Mouse (Mus musculus) small intestine, adult 2 months (tissue): ENCODE measurements around the gene Rcor1. TPM values are rescaled to one million over a fixed set of nuclear protein-coding genes. Genes with fewer than 3 reads are reported as not detected.

ENCODE experiments used
- H3K27ac ChIP-seq: fragments of 200-500 bp; 2 replicates; pipeline ENCODE4 v1.5.1; 2012; ENCODE audit warnings: low read depth, low read length, control low read depth, inconsistent platforms; ENCODE audit not compliant: insufficient read depth
- H3K27me3 ChIP-seq: fragments of 200-500 bp; 2 replicates; pipeline ENCODE4 v1.6.1; 2012; ENCODE audit warnings: mild to moderate bottlenecking, moderate library complexity, low read length, inconsistent platforms; ENCODE audit not compliant: control insufficient read depth, insufficient read depth
- H3K36me3 ChIP-seq: fragments of 200-500 bp; 2 replicates; pipeline ENCODE4 v1.6.1; 2012; ENCODE audit warnings: mild to moderate bottlenecking, low read length, control low read depth, inconsistent platforms; ENCODE audit not compliant: control insufficient read depth, insufficient read depth
- H3K4me1 ChIP-seq: fragments of 200-500 bp; 2 replicates; pipeline ENCODE4 v1.6.1; 2012; ENCODE audit warnings: low read length, inconsistent platforms, mixed read lengths; ENCODE audit not compliant: control insufficient read depth, insufficient read depth, insufficient read length
- H3K4me3 ChIP-seq: fragments of 200-500 bp; 2 replicates; pipeline ENCODE4 v1.5.1; 2012; ENCODE audit warnings: low read depth, mild to moderate bottlenecking, control low read depth, inconsistent platforms, low read length, moderate library complexity
- CTCF ChIP-seq: fragments of 200-500 bp; IDR thresholded peaks from 2 replicates; pipeline ENCODE4 v1.5.1; 2012; ENCODE audit warnings: low read depth, mild to moderate bottlenecking, control low read depth, inconsistent platforms, low read length, moderate library complexity, mixed read lengths; ENCODE audit not compliant: insufficient replicate concordance, insufficient read length; ENCODE audit errors: extremely low read depth
- POLR2A ChIP-seq: fragments of 200-500 bp; IDR thresholded peaks from 2 replicates; pipeline ENCODE4 v1.6.1; 2012; ENCODE audit warnings: low read depth, mild to moderate bottlenecking, control low read depth, inconsistent platforms, low read length, moderate library complexity
- WGBS: fragments of 180-500 bp; shearing (Covaris S2); methylation state at CpG from one replicate; pipeline ENCODE4 v1.1.7; 2018; 5-methylcytosine and 5-hydroxymethylcytosine counted together
- polyA plus RNA-seq: library from polyadenylated mRNA; depleted of rRNA; stranded (reverse); fragments of >200 nt; gene quantifications from 2 replicates; pipeline ENCODE4 v1.2.3, GENCODE M21; 2012

Rcor1 gene
- polyA plus RNA-seq, 1 experiment, result 6.5 TPM

- Histone ChIP-seq H3K27me3 (no peaks in the 10 kb centered on the region), H3K27ac (no peak overlapping the region), H3K4me3 (no peak overlapping the region), H3K4me1 (peaks cover 16% of the 10 kb centered on the region; the same call in 1 of the 2 replicates), H3K36me3 (no peaks in the 10 kb centered on the region)
- TF ChIP-seq CTCF (no peak), POLR2A (no peak)
- WGBS, result 96% methylated on average over 2 of the region's 2 CpGs
These were observed 105.4 kb downstream of the Rcor1 start for GRCm38 (mm10) chr12:111144598-111144997.

- H3K4me1 ChIP-seq, result peaks cover 20% of the 10 kb centered on the region; the same call in 1 of the 2 replicates
- WGBS, result 75% methylated on average over 9 of the region's 9 CpGs
- TF ChIP-seq CTCF (no peak), POLR2A (no peak)
- H3K4me3 ChIP-seq, result no peak overlapping the region
- H3K36me3 ChIP-seq, result no peaks in the 10 kb centered on the region
- no peaks in the 10 kb centered on the region for H3K27me3 ChIP-seq
- no peak overlapping the region for H3K27ac ChIP-seq
These were observed 106.1 kb downstream of the Rcor1 start for GRCm38 (mm10) chr12:111145269-111145668.

- WGBS, result 49% methylated on average over 17 of the region's 17 CpGs
- Histone ChIP-seq H3K27me3 (no peaks in the 10 kb centered on the region), H3K4me3 (no peak overlapping the region), H3K27ac (no peak overlapping the region), H3K4me1 (peaks cover 19% of the 10 kb centered on the region; the same call in 1 of the 2 replicates), H3K36me3 (no peaks in the 10 kb centered on the region)
- TF ChIP-seq CTCF (no peak), POLR2A (no peak)
These were observed 110.5 kb downstream of the Rcor1 start for GRCm38 (mm10) chr12:111149495-111150235.

GRCm38 (mm10) chr12:111150236-111150596 lies 111.1 kb downstream of the Rcor1 start:
- under 1% methylated on average over 6 of the region's 6 CpGs for WGBS
- Histone ChIP-seq H3K4me1 (peaks cover 19% of the 10 kb centered on the region; the same call in 1 of the 2 replicates), H3K4me3 (no peak overlapping the region), H3K27ac (no peak overlapping the region), H3K36me3 (no peaks in the 10 kb centered on the region), H3K27me3 (no peaks in the 10 kb centered on the region)
- TF ChIP-seq CTCF, result no peak
- TF ChIP-seq POLR2A, result no peak

- Histone ChIP-seq H3K36me3 (no peaks in the 10 kb centered on the region), H3K4me1 (peaks cover 19% of the 10 kb centered on the region; the same call in 1 of the 2 replicates), H3K27ac (no peak overlapping the region), H3K4me3 (no peak overlapping the region), H3K27me3 (no peaks in the 10 kb centered on the region)
- 80% methylated on average over 5 of the region's 5 CpGs for WGBS
- TF ChIP-seq POLR2A (no peak), CTCF (no peak)
These were observed 112.4 kb downstream of the Rcor1 start for GRCm38 (mm10) chr12:111151422-111152156.

DNA sequence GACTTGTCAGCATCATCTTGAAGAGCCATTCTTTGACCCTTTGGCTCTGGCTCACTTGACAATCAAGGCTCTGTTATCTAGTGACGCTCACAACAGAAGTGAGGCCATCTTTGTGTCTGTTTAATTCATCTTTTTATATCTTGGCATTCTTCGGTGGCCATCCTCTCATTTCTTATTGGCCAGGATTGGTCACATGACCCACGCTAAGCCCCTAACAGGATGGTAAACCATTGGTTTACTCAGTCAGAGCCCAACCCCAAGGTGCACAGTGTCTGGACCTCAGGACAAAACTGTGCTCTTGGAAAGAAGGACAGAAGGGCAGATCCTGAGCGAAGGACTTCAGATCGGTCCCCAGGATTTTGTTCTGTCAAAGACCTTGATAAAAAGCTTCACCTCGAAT lies 113.4 kb downstream of the Rcor1 start:
- Histone ChIP-seq H3K36me3 (no peaks in the 10 kb centered on the region), H3K4me3 (no peak overlapping the region), H3K27ac (no peak overlapping the region), H3K27me3 (no peaks in the 10 kb centered on the region), H3K4me1 (peaks cover 19% of the 10 kb centered on the region; the same call in 1 of the 2 replicates)
- TF ChIP-seq POLR2A, result no peak
- TF ChIP-seq CTCF, result no peak
- WGBS, result 83% methylated on average over 6 of the region's 6 CpGs
